Mouse (Mus musculus): ENCODE data around the gene Tox2.

- TF ChIP-seq GATA1 (IDR thresholded peaks at IDR 0.05; ENCODE audit: borderline replicate concordance, low read length) (no peak), FLI1 (IDR thresholded peaks at IDR 0.05; ENCODE audit: low read length) (no peak)
Measured at GRCm38 (mm10) chr2:163171891-163172290, 31.0 kb upstream of the Tox2 start.

Measured in megakaryocyte, embryonic 14.5 days (primary cell).